In genomic region chr8:125031276-125031675, GRCm38 (mm10) we compare ENCODE assay signal across 20 mouse cellular contexts. TPM values are rescaled to one million over a fixed set of nuclear protein-coding genes. Genes with fewer than 3 reads are reported as not detected.
DNase-seq lines count a peak whose midpoint lies in the region; ATAC-seq and TF ChIP-seq lines count a peak whose summit lies in the region.
"Had no signal": no experiment of that assay in that cellular context is flagged by ENCODE, and none has a peak within 500 bp of the region (broad histone marks: within the 10 kb centered on the region; RNA-seq: fewer than 3 reads in every experiment).

No protein-coding gene starts in this region.

- no peak for TF ChIP-seq EP300 in liver, embryonic 14.5 days (IDR thresholded peaks at IDR 0.05; ENCODE audit: low read depth)

- DNase-seq in ES-CJ7 (ENCODE audit: low read depth, low spot score) = peak; percentile 77
- DNase-seq in liver, embryonic 14.5 days (ENCODE audit: low read depth in 3 of 3, low spot score in 3 of 3) = peak in 2 of 3 experiments; percentile 28 to 33
- no peak for DNase-seq in kidney, postnatal 10 days
- DNase-seq in gastrocnemius, adult 8-10 months (ENCODE audit: low spot score in 2 of 2) = no peak
- no peak for DNase-seq in thymus, postnatal 25 days
- DNase-seq: cerebellum, postnatal 14 days; embryo, embryonic 11 days; gastrocnemius, postnatal 25 days; heart, postnatal 10 days; right cerebral cortex, adult 18-20 months; thymus, adult 18-20 months had no signal

- ATAC-seq in common myeloid progenitor, adult 5-6 weeks (replicated peaks; ENCODE audit: low read depth, poor library complexity, severe bottlenecking) = peak; percentile 69
- peak; percentile 64; the same call in 1 of the 2 replicates for ATAC-seq in liver, embryonic 14.5 days (ENCODE audit: insufficient read depth)
- ATAC-seq in inflammation-experienced regulatory T-cells, adult 6 months = no peak
- ATAC-seq: midbrain, embryonic 13.5 days had no signal

- TF ChIP-seq CTCF in E14TG2a.4 (conservative IDR thresholded peaks at IDR 0.05; ENCODE audit: low read length) = no peak
- no peak for TF ChIP-seq CTCF in liver, embryonic 14.5 days (IDR thresholded peaks at IDR 0.05; ENCODE audit: low read depth)

- H3K4me2 ChIP-seq in liver, embryonic 14.5 days (ENCODE audit: low read depth) = no peak overlapping the region
- H3K4me2 ChIP-seq: kidney, embryonic 15.5 days; limb, embryonic 12.5 days; lung, embryonic 15.5 days; midbrain, embryonic 13.5 days; neural tube, embryonic 13.5 days had no signal

- peak overlapping the region; percentile 30; the same call in 1 of the 2 replicates for H3K4me3 ChIP-seq in E14TG2a.4 (replicated peaks; ENCODE audit: low read length)
- no peak overlapping the region for H3K4me3 ChIP-seq in liver, embryonic 14.5 days (ENCODE audit: insufficient read depth in 1 of 2, low read depth in 2 of 2, low read length in 2 of 2)
- H3K4me3 ChIP-seq: heart, embryonic 10.5 days; kidney, embryonic 15.5 days; limb, embryonic 12.5 days; lung, embryonic 15.5 days; midbrain, embryonic 13.5 days; neural tube, embryonic 13.5 days had no signal

- peaks cover 61% of the 10 kb centered on the region for H3K4me1 ChIP-seq in E14TG2a.4 (replicated peaks; ENCODE audit: low read depth, low read length)
- H3K4me1 ChIP-seq in liver, embryonic 14.5 days (replicated peaks; ENCODE audit: control insufficient read depth in 2 of 2, insufficient read depth in 2 of 2, low read length in 1 of 2) = peaks cover 0 to 6% of the 10 kb centered on the region in 2 experiments; a peak in 1 of 4 replicates
- H3K4me1 ChIP-seq: heart, embryonic 10.5 days; kidney, embryonic 15.5 days; limb, embryonic 12.5 days; lung, embryonic 15.5 days had no signal

- no peak overlapping the region for H3K9ac ChIP-seq in liver, embryonic 14.5 days (replicated peaks)
- H3K9ac ChIP-seq: kidney, embryonic 15.5 days; limb, embryonic 12.5 days; lung, embryonic 15.5 days; midbrain, embryonic 13.5 days; neural tube, embryonic 13.5 days had no signal

- H3K27me3 ChIP-seq in E14TG2a.4 (ENCODE audit: insufficient read depth, low read length) = no peaks in the 10 kb centered on the region
- no peaks in the 10 kb centered on the region for H3K27me3 ChIP-seq in liver, embryonic 14.5 days (ENCODE audit: control insufficient read depth, insufficient read depth, low read length)
- H3K27me3 ChIP-seq: kidney, embryonic 15.5 days; limb, embryonic 12.5 days; lung, embryonic 15.5 days; midbrain, embryonic 13.5 days; neural tube, embryonic 13.5 days had no signal

- WGBS in liver, embryonic 14.5 days (ENCODE audit: insufficient replicate concordance) = 26% methylated on average over 5 of the region's 5 CpGs

- H3K9me3 ChIP-seq in E14TG2a.4 (ENCODE audit: low read length) = no peaks in the 10 kb centered on the region
- no peaks in the 10 kb centered on the region for H3K9me3 ChIP-seq in liver, embryonic 14.5 days (ENCODE audit: control insufficient read depth, low read length)
- H3K9me3 ChIP-seq: heart, embryonic 10.5 days; kidney, embryonic 15.5 days; limb, embryonic 12.5 days; lung, embryonic 15.5 days; midbrain, embryonic 13.5 days; neural tube, embryonic 13.5 days had no signal

- no peak overlapping the region for H3K27ac ChIP-seq in liver, embryonic 14.5 days
- H3K27ac ChIP-seq: heart, embryonic 10.5 days; kidney, embryonic 15.5 days; limb, embryonic 12.5 days; lung, embryonic 15.5 days; midbrain, embryonic 13.5 days; neural tube, embryonic 13.5 days had no signal

- peaks cover 71% of the 10 kb centered on the region for H3K36me3 ChIP-seq in E14TG2a.4 (ENCODE audit: insufficient read depth, low read length)
- peaks cover 18% of the 10 kb centered on the region for H3K36me3 ChIP-seq in liver, embryonic 14.5 days (replicated peaks; ENCODE audit: control insufficient read depth, insufficient read depth, low read depth)

RNA-seq across cellular contexts. Expression of gene Tsnax, which starts 18.5 kb away (rescaled TPM):
- total RNA-seq in common myeloid progenitor, adult 5-6 weeks (2017) = 60.4 and 82.8 TPM in 2 replicates
- 21.5 and 31.3 TPM in 2 replicates for polyA plus RNA-seq in liver, embryonic 14.5 days (2012; rRNA removed)
- 41.1 and 43.3 TPM in 2 replicates for polyA plus RNA-seq in liver, embryonic 14.5 days (2014; fragmentation: Nextera tagmentation; extraction: Ambion mirVana)
- total RNA-seq in gastrocnemius, adult 8-10 months (2022) = 10 to 100 TPM; 82.7 to 94.0 (median 89.4) TPM
- polyA plus RNA-seq in inflammation-experienced regulatory T-cells, adult 6 months (2017; shearing (Covaris generic)) = 10 to 100 TPM; 60.0 to 71.8 (median 60.4) TPM

RNA-seq across cellular contexts. Expression of gene Disc1, which starts 22.7 kb away (rescaled TPM):
- 1.1 and 2.3 TPM in 2 replicates for total RNA-seq in common myeloid progenitor, adult 5-6 weeks (2017)
- 0.16 and 0.17 TPM in 2 replicates for polyA plus RNA-seq in liver, embryonic 14.5 days (2012; rRNA removed)
- polyA plus RNA-seq in liver, embryonic 14.5 days (2014; fragmentation: Nextera tagmentation; extraction: Ambion mirVana) = 0.11 and 0.28 TPM in 2 replicates
- total RNA-seq in gastrocnemius, adult 8-10 months (2022) = 1 to 10 TPM in 3 of 4 experiments, under 1 TPM in 1; 0.73 to 1.3 (median 1.2) TPM
- polyA plus RNA-seq in inflammation-experienced regulatory T-cells, adult 6 months (2017; shearing (Covaris generic)) = under 1 TPM; 0.24 to 0.61 (median 0.40) TPM

Comparison
In these comparisons a context has a peak if more than half of its experiments do, and no peak if none do; other contexts are left out.
1. DNase-seq: peak in ES-CJ7 (single experiment) and liver, embryonic 14.5 days (2 of 3); none in kidney, postnatal 10 days (single experiment), gastrocnemius, adult 8-10 months (0 of 2) and thymus, postnatal 25 days (single experiment).